8 mouse cellular contexts compared by ENCODE assay signal in the genomic region with DNA sequence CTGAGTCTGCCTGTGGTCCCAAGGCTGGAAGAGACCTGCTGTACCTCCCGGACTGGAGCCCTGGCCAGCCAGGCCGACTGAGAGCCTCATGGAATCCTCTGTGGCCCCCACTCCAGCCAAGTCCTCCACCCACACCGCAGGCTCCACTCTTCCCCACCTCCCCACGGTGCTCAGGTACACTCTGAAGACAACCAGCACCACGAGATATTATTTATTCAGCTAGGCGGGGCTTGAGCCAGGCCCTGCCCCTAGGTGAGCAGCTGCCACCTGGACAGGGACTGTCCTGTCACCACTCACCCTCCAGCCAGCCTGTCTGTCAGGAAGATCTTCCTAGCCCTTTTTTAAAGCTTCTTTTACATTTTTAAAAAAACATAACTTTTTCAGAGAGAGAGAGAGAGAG. TPM values are rescaled to one million over a fixed set of nuclear protein-coding genes. Genes with fewer than 3 reads are reported as not detected.
A peak's percentile ranks its signal among the peaks of the same experiment; 100 is the strongest.
DNase-seq lines count a peak whose midpoint lies in the region; ATAC-seq lines count a peak whose summit lies in the region.

No protein-coding gene starts in this region.

- 0 out of 2 replicates have a peak, but pooled peaks cover 4% of the 10 kb centered on the region for H3K9me3 ChIP-seq in kidney, embryonic 16.5 days (ENCODE audit: low read length)
- no peaks in the 10 kb centered on the region for H3K9me3 ChIP-seq in hindbrain, embryonic 14.5 days (ENCODE audit: control insufficient read depth, low read length)
- peaks cover 12% of the 10 kb centered on the region; the same call in 1 of the 2 replicates for H3K9me3 ChIP-seq in midbrain, embryonic 12.5 days

- 0 out of 2 replicates have a peak, but pooled peaks have one; percentile 36 for ATAC-seq in kidney, embryonic 16.5 days (ENCODE audit: low FRiP score, low TSS enrichment)
- no peak for ATAC-seq in hindbrain, embryonic 14.5 days (ENCODE audit: low FRiP score)
- ATAC-seq in midbrain, embryonic 12.5 days (ENCODE audit: low FRiP score, low read depth) = no peak

- H3K27me3 ChIP-seq in kidney, embryonic 16.5 days (ENCODE audit: insufficient read depth, low read length) = no peaks in the 10 kb centered on the region
- no peaks in the 10 kb centered on the region for H3K27me3 ChIP-seq in hindbrain, embryonic 14.5 days (ENCODE audit: control insufficient read depth, insufficient read depth, low read length)
- no peaks in the 10 kb centered on the region for H3K27me3 ChIP-seq in midbrain, embryonic 12.5 days

- 71% methylated on average over 6 of the region's 6 CpGs for whole genome bisulfite sequencing in kidney, embryonic 16.5 days
- WGBS in hindbrain, embryonic 14.5 days = 82% methylated on average over 6 of the region's 6 CpGs
- 77% methylated on average over 6 of the region's 6 CpGs for WGBS in midbrain, embryonic 12.5 days

- H3K4me1 ChIP-seq in kidney, embryonic 16.5 days (ENCODE audit: insufficient read depth, low read length) = peaks cover 12% of the 10 kb centered on the region
- peaks cover 4% of the 10 kb centered on the region for H3K4me1 ChIP-seq in hindbrain, embryonic 14.5 days (replicated peaks; ENCODE audit: control insufficient read depth, insufficient read depth, low read length)
- H3K4me1 ChIP-seq in midbrain, embryonic 12.5 days = peaks cover 10% of the 10 kb centered on the region; the same call in 1 of the 2 replicates

- DNase-seq in kidney, postnatal 4 days = no peak
- peak; percentile 11 for DNase-seq in c-Kit-negative CD71-positive TER-119-positive erythroid progenitor cells, embryonic 14.5 days (ENCODE audit: low read depth, low spot score)
- no peak for DNase-seq in hindbrain, embryonic 14.5 days (ENCODE audit: low spot score)
- DNase-seq in ovary, postnatal 10 days (ENCODE audit: low spot score) = no peak
- no peak for DNase-seq in gastrocnemius, adult 18-20 months (ENCODE audit: low spot score)
- no peak for DNase-seq in testis, postnatal 14 days (ENCODE audit: low spot score)

- H3K4me2 ChIP-seq in kidney, embryonic 16.5 days (replicated peaks; ENCODE audit: low read depth, low read length) = peak overlapping the region; percentile 59
- H3K4me2 ChIP-seq in hindbrain, embryonic 14.5 days (replicated peaks) = 0 out of 2 replicates have a peak overlapping the region, but pooled peaks have one; percentile 73
- H3K4me2 ChIP-seq in midbrain, embryonic 12.5 days (replicated peaks) = peak overlapping the region; percentile 72

- H3K27ac ChIP-seq in kidney, embryonic 16.5 days (ENCODE audit: low read length) = no peak overlapping the region
- H3K27ac ChIP-seq in hindbrain, embryonic 14.5 days = no peak overlapping the region
- no peak overlapping the region for H3K27ac ChIP-seq in midbrain, embryonic 12.5 days (replicated peaks)

- peaks cover 17% of the 10 kb centered on the region for H3K36me3 ChIP-seq in kidney, embryonic 16.5 days (ENCODE audit: insufficient read depth, low read length)
- H3K36me3 ChIP-seq in hindbrain, embryonic 14.5 days (replicated peaks; ENCODE audit: control insufficient read depth, insufficient read depth) = no peaks in the 10 kb centered on the region
- peaks cover 17% of the 10 kb centered on the region for H3K36me3 ChIP-seq in midbrain, embryonic 12.5 days

- H3K9ac ChIP-seq in kidney, embryonic 16.5 days (replicated peaks; ENCODE audit: low read length) = no peak overlapping the region
- H3K9ac ChIP-seq in hindbrain, embryonic 14.5 days = no peak overlapping the region
- H3K9ac ChIP-seq in midbrain, embryonic 12.5 days (replicated peaks) = no peak overlapping the region; the same call in 1 of the 2 replicates

- peak overlapping the region; percentile 65 for H3K4me3 ChIP-seq in kidney, embryonic 16.5 days (ENCODE audit: low read length)
- no peak overlapping the region for H3K4me3 ChIP-seq in hindbrain, embryonic 14.5 days (replicated peaks; ENCODE audit: low read length)
- peak overlapping the region; percentile 79 for H3K4me3 ChIP-seq in midbrain, embryonic 12.5 days

RNA-seq across cellular contexts. Expression of gene Shcbp1, which starts 1.1 kb away (rescaled TPM):
- 73.2 and 73.9 TPM in 2 replicates for polyA plus RNA-seq in kidney, embryonic 16.5 days (2015; fragmentation: Nextera tagmentation; extraction: Ambion mirVana)
- 8.9 and 12.1 TPM in 2 replicates for polyA plus RNA-seq in hindbrain, embryonic 14.5 days (2014; fragmentation: Nextera tagmentation; extraction: Ambion mirVana)
- 54.3 and 55.5 TPM in 2 replicates for polyA plus RNA-seq in midbrain, embryonic 12.5 days (2016; fragmentation: Nextera tagmentation; extraction: Ambion mirVana)
- total RNA-seq in gastrocnemius, adult 18-20 months (2021) = under 1 TPM in 1 of 2 experiments, not detected in 1; 0.12 TPM
